Mouse (Mus musculus) lung, postnatal 14 days (tissue): ENCODE measurements around the gene Myom3.

Source experiments
- DNase-seq: peaks from one replicate; pipeline ENCODE4 v3.0.0; 2021

Gene Myom3

GRCm38 (mm10) chr4:135857597-135858186 is 98.2 kb downstream of the Myom3 start:
- no peak for DNase-seq
